Mouse (Mus musculus): ENCODE measurements at regions not wholly inside any gene's neighbourhood (a gene's known extent, or its start where the extent isn't known, plus 50 kb on each side); places are given as distances from the start of the nearest gene placed in this dataset.
"Not testable (repeated sequence)": the region's sequence is repeated elsewhere in the genome, so short reads cannot be mapped to it uniquely, and the experiment has no call there.

GRCm38 (mm10) chr14:45815598-45815997 lies 157.7 kb upstream of the Ddhd1 start:
- H3K4me1 ChIP-seq (ENCODE audit: control insufficient read depth, insufficient read depth, low read length), result no peaks in the 10 kb centered on the region
- no peak overlapping the region for H3K9ac ChIP-seq (ENCODE audit: low read length)
- no peaks in the 10 kb centered on the region for H3K27me3 ChIP-seq (ENCODE audit: control insufficient read depth, insufficient read depth, low read length)
- H3K4me3 ChIP-seq (ENCODE audit: low read depth, low read length), result no peak overlapping the region
- no peaks in the 10 kb centered on the region for H3K36me3 ChIP-seq (ENCODE audit: control insufficient read depth, insufficient read depth, low read length)
- 86% methylated on average over 2 of the region's 2 CpGs for WGBS
- no peak for ATAC-seq (ENCODE audit: insufficient read depth, low FRiP score, low TSS enrichment)
- H3K9me3 ChIP-seq (ENCODE audit: control insufficient read depth, low read length), result no peaks in the 10 kb centered on the region
- H3K4me2 ChIP-seq (ENCODE audit: low read depth), result no peak overlapping the region
- H3K27ac ChIP-seq (ENCODE audit: low read depth, low read length), result no peak overlapping the region
- DNase-seq (ENCODE audit: low spot score), result no peak

GRCm38 (mm10) chr14:45816611-45817010 lies 158.7 kb upstream of the Ddhd1 start:
- H3K4me3 ChIP-seq (ENCODE audit: low read depth, low read length); H3K4me2 ChIP-seq (ENCODE audit: low read depth); H3K4me1 ChIP-seq (ENCODE audit: control insufficient read depth, insufficient read depth, low read length); H3K36me3 ChIP-seq (ENCODE audit: control insufficient read depth, insufficient read depth, low read length); DNase-seq (ENCODE audit: low spot score); ATAC-seq (ENCODE audit: insufficient read depth, low FRiP score, low TSS enrichment); H3K27ac ChIP-seq (ENCODE audit: low read depth, low read length); H3K9me3 ChIP-seq (ENCODE audit: control insufficient read depth, low read length); H3K9ac ChIP-seq (ENCODE audit: low read length); H3K27me3 ChIP-seq (ENCODE audit: control insufficient read depth, insufficient read depth, low read length): not testable (repeated sequence)
- WGBS, result 97% methylated on average over 17 of the region's 17 CpGs

GRCm38 (mm10) chr14:45817756-45818155 lies 159.8 kb upstream of the Ddhd1 start:
- H3K36me3 ChIP-seq (ENCODE audit: control insufficient read depth, insufficient read depth, low read length), result no peaks in the 10 kb centered on the region
- no peak overlapping the region for H3K4me2 ChIP-seq (ENCODE audit: low read depth)
- DNase-seq (ENCODE audit: low spot score), result no peak
- no peaks in the 10 kb centered on the region for H3K27me3 ChIP-seq (ENCODE audit: control insufficient read depth, insufficient read depth, low read length)
- no peak overlapping the region for H3K4me3 ChIP-seq (ENCODE audit: low read depth, low read length)
- H3K9me3 ChIP-seq (ENCODE audit: control insufficient read depth, low read length), result no peaks in the 10 kb centered on the region
- H3K9ac ChIP-seq (ENCODE audit: low read length), result no peak overlapping the region
- WGBS, result 89% methylated on average over 3 of the region's 3 CpGs
- no peak overlapping the region for H3K27ac ChIP-seq (ENCODE audit: low read depth, low read length)
- no peaks in the 10 kb centered on the region for H3K4me1 ChIP-seq (ENCODE audit: control insufficient read depth, insufficient read depth, low read length)
- no peak for ATAC-seq (ENCODE audit: insufficient read depth, low FRiP score, low TSS enrichment)

GRCm38 (mm10) chr14:45824601-45825000 lies 166.7 kb upstream of the Ddhd1 start:
- WGBS, result 75% methylated on average over 2 of the region's 2 CpGs
- ATAC-seq (ENCODE audit: insufficient read depth, low FRiP score, low TSS enrichment) (no peak), DNase-seq (ENCODE audit: low spot score) (no peak)
- Histone ChIP-seq H3K9ac (ENCODE audit: low read length) (no peak overlapping the region), H3K4me3 (ENCODE audit: low read depth, low read length) (no peak overlapping the region), H3K36me3 (ENCODE audit: control insufficient read depth, insufficient read depth, low read length) (no peaks in the 10 kb centered on the region), H3K9me3 (ENCODE audit: control insufficient read depth, low read length) (no peaks in the 10 kb centered on the region), H3K27ac (ENCODE audit: low read depth, low read length) (no peak overlapping the region), H3K4me1 (ENCODE audit: control insufficient read depth, insufficient read depth, low read length) (no peaks in the 10 kb centered on the region), H3K4me2 (ENCODE audit: low read depth) (no peak overlapping the region), H3K27me3 (ENCODE audit: control insufficient read depth, insufficient read depth, low read length) (no peaks in the 10 kb centered on the region)

- Histone ChIP-seq H3K9me3 (ENCODE audit: control insufficient read depth, low read length) (no peaks in the 10 kb centered on the region), H3K4me3 (ENCODE audit: low read depth, low read length) (no peak overlapping the region), H3K4me2 (ENCODE audit: low read depth) (no peak overlapping the region), H3K27me3 (ENCODE audit: control insufficient read depth, insufficient read depth, low read length) (no peaks in the 10 kb centered on the region), H3K4me1 (ENCODE audit: control insufficient read depth, insufficient read depth, low read length) (no peaks in the 10 kb centered on the region), H3K36me3 (ENCODE audit: control insufficient read depth, insufficient read depth, low read length) (no peaks in the 10 kb centered on the region), H3K27ac (ENCODE audit: low read depth, low read length) (no peak overlapping the region), H3K9ac (ENCODE audit: low read length) (no peak overlapping the region)
- WGBS, result 76% methylated on average over 3 of the region's 3 CpGs
- DNase-seq (ENCODE audit: low spot score), result no peak
- no peak for ATAC-seq (ENCODE audit: insufficient read depth, low FRiP score, low TSS enrichment)
Measured at GRCm38 (mm10) chr14:45826023-45826422, 168.1 kb upstream of the Ddhd1 start.

GRCm38 (mm10) chr14:45827096-45827495 lies 169.2 kb upstream of the Ddhd1 start:
- no peak for DNase-seq (ENCODE audit: low spot score)
- H3K9me3 ChIP-seq (ENCODE audit: control insufficient read depth, low read length), result no peaks in the 10 kb centered on the region
- ATAC-seq (ENCODE audit: insufficient read depth, low FRiP score, low TSS enrichment), result no peak

GRCm38 (mm10) chr14:45830457-45830856 lies 172.5 kb upstream of the Ddhd1 start:
- Histone ChIP-seq H3K36me3 (ENCODE audit: control insufficient read depth, insufficient read depth, low read length) (no peaks in the 10 kb centered on the region), H3K4me2 (ENCODE audit: low read depth) (no peak overlapping the region)
- WGBS, result 90% methylated on average over 5 of the region's 5 CpGs

More at GRCm38 (mm10) chr14:45827096-45827495, 169.2 kb upstream of the Ddhd1 start:
- Histone ChIP-seq H3K27ac (ENCODE audit: low read depth, low read length) (no peak overlapping the region), H3K27me3 (ENCODE audit: control insufficient read depth, insufficient read depth, low read length) (no peaks in the 10 kb centered on the region), H3K9ac (ENCODE audit: low read length) (no peak overlapping the region), H3K4me1 (ENCODE audit: control insufficient read depth, insufficient read depth, low read length) (no peaks in the 10 kb centered on the region), H3K4me3 (ENCODE audit: low read depth, low read length) (no peak overlapping the region), H3K36me3 (ENCODE audit: control insufficient read depth, insufficient read depth, low read length) (no peaks in the 10 kb centered on the region), H3K4me2 (ENCODE audit: low read depth) (no peak overlapping the region)
- WGBS, result 81% methylated on average over 1 of the region's 1 CpGs

GRCm38 (mm10) chr14:45837039-45837438 lies 179.1 kb upstream of the Ddhd1 start:
- no peaks in the 10 kb centered on the region for H3K4me1 ChIP-seq (ENCODE audit: control insufficient read depth, insufficient read depth, low read length)
- WGBS, result 88% methylated on average over 11 of the region's 11 CpGs
- H3K27me3 ChIP-seq (ENCODE audit: control insufficient read depth, insufficient read depth, low read length), result no peaks in the 10 kb centered on the region
- no peak overlapping the region for H3K4me2 ChIP-seq (ENCODE audit: low read depth)
- H3K36me3 ChIP-seq (ENCODE audit: control insufficient read depth, insufficient read depth, low read length), result no peaks in the 10 kb centered on the region
- no peak overlapping the region for H3K27ac ChIP-seq (ENCODE audit: low read depth, low read length)
- H3K9me3 ChIP-seq (ENCODE audit: control insufficient read depth, low read length), result no peaks in the 10 kb centered on the region
- DNase-seq (ENCODE audit: low spot score) (no peak), ATAC-seq (ENCODE audit: insufficient read depth, low FRiP score, low TSS enrichment) (no peak)
- H3K4me3 ChIP-seq (ENCODE audit: low read depth, low read length), result no peak overlapping the region
- H3K9ac ChIP-seq (ENCODE audit: low read length), result no peak overlapping the region

More at GRCm38 (mm10) chr14:45830457-45830856, 172.5 kb upstream of the Ddhd1 start:
- ATAC-seq (ENCODE audit: insufficient read depth, low FRiP score, low TSS enrichment), result no peak
- no peak for DNase-seq (ENCODE audit: low spot score)
- no peaks in the 10 kb centered on the region for H3K27me3 ChIP-seq (ENCODE audit: control insufficient read depth, insufficient read depth, low read length)
- H3K9me3 ChIP-seq (ENCODE audit: control insufficient read depth, low read length), result no peaks in the 10 kb centered on the region
- no peak overlapping the region for H3K9ac ChIP-seq (ENCODE audit: low read length)
- H3K27ac ChIP-seq (ENCODE audit: low read depth, low read length), result no peak overlapping the region
- H3K4me1 ChIP-seq (ENCODE audit: control insufficient read depth, insufficient read depth, low read length), result no peaks in the 10 kb centered on the region
- H3K4me3 ChIP-seq (ENCODE audit: low read depth, low read length), result no peak overlapping the region

GRCm38 (mm10) chr14:45843829-45844228 lies 185.9 kb upstream of the Ddhd1 start:
- ATAC-seq (ENCODE audit: insufficient read depth, low FRiP score, low TSS enrichment), result no peak
- H3K27ac ChIP-seq (ENCODE audit: low read depth, low read length), result no peak overlapping the region
- no peaks in the 10 kb centered on the region for H3K9me3 ChIP-seq (ENCODE audit: control insufficient read depth, low read length)
- H3K27me3 ChIP-seq (ENCODE audit: control insufficient read depth, insufficient read depth, low read length), result no peaks in the 10 kb centered on the region
- no peaks in the 10 kb centered on the region for H3K4me1 ChIP-seq (ENCODE audit: control insufficient read depth, insufficient read depth, low read length)
- DNase-seq (ENCODE audit: low spot score), result no peak
- no peak overlapping the region for H3K4me2 ChIP-seq (ENCODE audit: low read depth)
- no peak overlapping the region for H3K4me3 ChIP-seq (ENCODE audit: low read depth, low read length)
- WGBS, result 89% methylated on average over 1 of the region's 1 CpGs
- H3K9ac ChIP-seq (ENCODE audit: low read length), result no peak overlapping the region
- no peaks in the 10 kb centered on the region for H3K36me3 ChIP-seq (ENCODE audit: control insufficient read depth, insufficient read depth, low read length)

Data from neural tube, embryonic 11.5 days (tissue).